Mouse (Mus musculus) midbrain, embryonic 15.5 days (tissue): ENCODE measurements at regions not wholly inside any gene's neighbourhood (a gene's known extent, or its start where the extent isn't known, plus 50 kb on each side); places are given as distances from the start of the nearest gene placed in this dataset.

ENCODE experiments used
- ATAC-seq: fragments of 200-750 bp; cut with Nextera tagmentation; replicated peaks from 2 replicates; pipeline ENCODE4 v1.8.0; 2017; ENCODE audit warnings: moderate TSS enrichment
- H3K27ac ChIP-seq: fragments of 300-500 bp; sonication (generic); 2 replicates; pipeline ENCODE4 v1.5.1; 2015; ENCODE audit warnings: mild to moderate bottlenecking, inconsistent platforms
- H3K27me3 ChIP-seq: fragments of 300-500 bp; sonication (generic); replicated peaks from 2 replicates; pipeline ENCODE4 v1.6.1; 2015; ENCODE audit warnings: inconsistent platforms
- H3K36me3 ChIP-seq: fragments of 300-500 bp; sonication (generic); replicated peaks from 2 replicates; pipeline ENCODE4 v1.6.1; 2015; ENCODE audit warnings: inconsistent platforms
- H3K4me1 ChIP-seq: fragments of 300-500 bp; sonication (generic); 2 replicates; pipeline ENCODE4 v1.6.1; 2015; ENCODE audit warnings: inconsistent platforms
- H3K4me2 ChIP-seq: fragments of 300-500 bp; sonication (generic); 2 replicates; pipeline ENCODE4 v1.6.1; 2015; ENCODE audit warnings: inconsistent platforms, mild to moderate bottlenecking, moderate library complexity
- H3K4me3 ChIP-seq: fragments of 300-500 bp; sonication (generic); 2 replicates; pipeline ENCODE4 v1.5.1; 2015; ENCODE audit warnings: mild to moderate bottlenecking, inconsistent platforms
- H3K9ac ChIP-seq: fragments of 300-500 bp; sonication (generic); 2 replicates; pipeline ENCODE4 v1.6.1; 2015; ENCODE audit warnings: mild to moderate bottlenecking, inconsistent platforms
- H3K9me3 ChIP-seq: fragments of 300-500 bp; sonication (generic); 2 replicates; pipeline ENCODE4 v1.6.1; 2016; ENCODE audit warnings: inconsistent platforms
- WGBS: fragments of 180-500 bp; shearing (Covaris S2); methylation state at CpG from one replicate; pipeline ENCODE4 v1.1.7; 2015; ENCODE audit warnings: mixed read lengths; 5-methylcytosine and 5-hydroxymethylcytosine counted together

GRCm38 (mm10) chr16:7728186-7728585, 696.8 kb downstream of the Tmem114 start:
- Histone ChIP-seq H3K4me3 (no peak overlapping the region), H3K9ac (no peak overlapping the region), H3K4me1 (no peaks in the 10 kb centered on the region), H3K9me3 (no peaks in the 10 kb centered on the region), H3K4me2 (no peak overlapping the region), H3K27ac (no peak overlapping the region), H3K36me3 (no peaks in the 10 kb centered on the region), H3K27me3 (no peaks in the 10 kb centered on the region)
- ATAC-seq, result no peak
- WGBS, result 82% methylated on average over 2 of the region's 2 CpGs

GRCm38 (mm10) chr16:7725225-7725624, 699.7 kb downstream of the Tmem114 start:
- H3K4me3 ChIP-seq, result no peak overlapping the region
- no peaks in the 10 kb centered on the region for H3K9me3 ChIP-seq
- H3K27me3 ChIP-seq, result no peaks in the 10 kb centered on the region
- no peaks in the 10 kb centered on the region for H3K36me3 ChIP-seq
- no peaks in the 10 kb centered on the region for H3K4me1 ChIP-seq
- H3K9ac ChIP-seq, result no peak overlapping the region
- no peak overlapping the region for H3K27ac ChIP-seq
- no peak overlapping the region for H3K4me2 ChIP-seq
- 91% methylated on average over 1 of the region's 1 CpGs for WGBS
- ATAC-seq, result no peak

GRCm38 (mm10) chr16:7701471-7701870, 723.5 kb downstream of the Tmem114 start:
- WGBS, result 57% methylated on average over 4 of the region's 4 CpGs
- H3K27me3 ChIP-seq, result no peaks in the 10 kb centered on the region
- no peak overlapping the region for H3K4me3 ChIP-seq
- H3K9me3 ChIP-seq, result no peaks in the 10 kb centered on the region
- ATAC-seq, result no peak
- no peak overlapping the region for H3K4me2 ChIP-seq
- no peak overlapping the region for H3K27ac ChIP-seq
- no peak overlapping the region for H3K9ac ChIP-seq
- H3K4me1 ChIP-seq, result no peaks in the 10 kb centered on the region
- no peaks in the 10 kb centered on the region for H3K36me3 ChIP-seq

GRCm38 (mm10) chr16:7685484-7685883, 739.5 kb downstream of the Tmem114 start:
- no peaks in the 10 kb centered on the region for H3K4me1 ChIP-seq
- H3K4me2 ChIP-seq, result no peak overlapping the region
- ATAC-seq, result no peak
- no peak overlapping the region for H3K27ac ChIP-seq
- H3K4me3 ChIP-seq, result no peak overlapping the region
- no peaks in the 10 kb centered on the region for H3K36me3 ChIP-seq
- H3K9me3 ChIP-seq, result no peaks in the 10 kb centered on the region
- H3K27me3 ChIP-seq, result no peaks in the 10 kb centered on the region
- H3K9ac ChIP-seq, result no peak overlapping the region

DNA sequence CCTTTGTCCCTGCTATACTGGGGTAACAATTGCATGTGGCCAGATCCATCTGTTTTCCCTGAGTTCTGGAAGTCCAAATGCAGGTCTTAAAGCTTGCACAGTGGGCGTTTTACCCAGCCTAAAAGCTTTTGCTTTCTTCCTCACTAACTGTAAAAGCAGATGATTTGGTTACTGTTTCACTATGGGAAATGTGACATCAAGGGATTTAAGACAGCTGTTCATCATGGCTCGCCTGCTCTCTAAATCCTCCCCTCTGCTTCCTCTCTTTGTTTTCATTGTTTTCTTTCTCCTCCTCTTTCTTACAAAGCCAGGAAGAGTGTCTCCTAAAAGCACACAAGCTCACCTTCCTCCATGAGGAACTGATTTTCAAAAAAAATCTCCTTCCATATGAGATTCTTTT, 758.8 kb downstream of the Tmem114 start:
- no peak overlapping the region for H3K9ac ChIP-seq
- H3K4me1 ChIP-seq, result peaks cover 5% of the 10 kb centered on the region; the same call in 1 of the 2 replicates
- WGBS, result 14% methylated on average over 2 of the region's 2 CpGs
- H3K4me3 ChIP-seq, result no peak overlapping the region
- H3K4me2 ChIP-seq, result no peak overlapping the region
- H3K36me3 ChIP-seq, result no peaks in the 10 kb centered on the region
- no peak for ATAC-seq
- H3K9me3 ChIP-seq, result no peaks in the 10 kb centered on the region
- no peaks in the 10 kb centered on the region for H3K27me3 ChIP-seq
- H3K27ac ChIP-seq, result no peak overlapping the region

DNA sequence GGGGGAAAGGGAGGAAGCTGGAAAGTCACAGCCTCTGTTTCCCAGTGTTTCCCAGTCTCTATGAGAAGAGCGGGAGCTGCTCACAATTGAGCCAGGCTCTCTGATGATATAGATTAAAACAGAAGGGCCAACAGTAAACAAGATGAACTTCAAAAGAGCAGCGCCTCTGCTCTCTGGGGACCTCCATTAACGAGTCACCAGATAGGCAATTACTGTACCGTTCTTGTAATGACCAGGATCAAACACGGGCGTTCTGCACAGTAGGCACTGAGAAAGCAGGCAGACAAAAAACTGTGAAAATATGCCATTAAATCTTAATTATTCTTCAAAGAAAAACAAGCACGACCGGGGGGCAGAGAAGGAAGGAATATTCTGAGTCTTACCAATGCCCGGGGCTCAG, 766.8 kb downstream of the Tmem114 start:
- Histone ChIP-seq H3K9me3 (no peaks in the 10 kb centered on the region), H3K27me3 (no peaks in the 10 kb centered on the region), H3K27ac (no peak overlapping the region), H3K9ac (no peak overlapping the region), H3K4me2 (no peak overlapping the region), H3K4me1 (no peaks in the 10 kb centered on the region; the same call in 1 of the 2 replicates), H3K4me3 (no peak overlapping the region), H3K36me3 (no peaks in the 10 kb centered on the region)
- 41% methylated on average over 9 of the region's 9 CpGs for WGBS
- ATAC-seq, result peak; percentile 50

- H3K9ac ChIP-seq, result no peak overlapping the region
- no peak for ATAC-seq
- H3K4me3 ChIP-seq, result no peak overlapping the region
- H3K4me1 ChIP-seq, result peaks cover 6% of the 10 kb centered on the region
- no peak overlapping the region for H3K4me2 ChIP-seq
- WGBS, result 91% methylated on average over 6 of the region's 6 CpGs
- no peaks in the 10 kb centered on the region for H3K27me3 ChIP-seq
- no peaks in the 10 kb centered on the region for H3K9me3 ChIP-seq
- no peaks in the 10 kb centered on the region for H3K36me3 ChIP-seq
- H3K27ac ChIP-seq, result no peak overlapping the region
Observed at GRCm38 (mm10) chr16:7654451-7654850, 770.5 kb downstream of the Tmem114 start.

GRCm38 (mm10) chr16:7649771-7650170, 775.2 kb downstream of the Tmem114 start:
- Histone ChIP-seq H3K27me3 (no peaks in the 10 kb centered on the region), H3K9ac (no peak overlapping the region), H3K36me3 (no peaks in the 10 kb centered on the region), H3K4me1 (peaks cover 6% of the 10 kb centered on the region), H3K4me2 (no peak overlapping the region), H3K27ac (no peak overlapping the region), H3K4me3 (no peak overlapping the region), H3K9me3 (no peaks in the 10 kb centered on the region)
- ATAC-seq, result no peak
- 5% methylated on average over 1 of the region's 1 CpGs for WGBS

GRCm38 (mm10) chr16:7647275-7647926, 777.5 kb downstream of the Tmem114 start:
- Histone ChIP-seq H3K9me3 (no peaks in the 10 kb centered on the region), H3K4me2 (no peak overlapping the region), H3K27me3 (no peaks in the 10 kb centered on the region), H3K27ac (no peak overlapping the region), H3K9ac (no peak overlapping the region), H3K4me3 (no peak overlapping the region), H3K36me3 (no peaks in the 10 kb centered on the region), H3K4me1 (peaks cover 6% of the 10 kb centered on the region)
- no peak for ATAC-seq

DNA sequence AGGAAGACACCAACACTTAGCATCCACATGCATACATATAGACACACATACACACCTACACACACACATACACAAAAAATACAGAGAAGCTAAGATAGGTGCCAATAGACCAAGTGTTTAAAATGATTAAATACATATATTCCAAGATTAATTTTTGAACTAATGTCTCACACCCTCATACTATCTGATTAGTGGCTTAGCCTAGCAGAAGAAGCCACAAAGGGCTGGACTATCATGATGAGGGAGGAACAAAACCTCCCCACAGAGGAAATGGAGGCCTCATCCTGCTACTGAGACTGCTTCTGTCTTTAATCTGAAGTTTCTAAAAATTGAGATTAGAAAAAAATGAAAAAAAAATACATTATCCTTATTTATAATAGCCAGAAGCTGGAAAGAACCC, 780.6 kb downstream of the Tmem114 start:
- Histone ChIP-seq H3K27ac (no peak overlapping the region), H3K4me1 (peaks cover 2% of the 10 kb centered on the region), H3K36me3 (no peaks in the 10 kb centered on the region), H3K4me2 (no peak overlapping the region), H3K9ac (no peak overlapping the region), H3K4me3 (no peak overlapping the region), H3K9me3 (no peaks in the 10 kb centered on the region), H3K27me3 (no peaks in the 10 kb centered on the region)
- ATAC-seq, result no peak

DNA sequence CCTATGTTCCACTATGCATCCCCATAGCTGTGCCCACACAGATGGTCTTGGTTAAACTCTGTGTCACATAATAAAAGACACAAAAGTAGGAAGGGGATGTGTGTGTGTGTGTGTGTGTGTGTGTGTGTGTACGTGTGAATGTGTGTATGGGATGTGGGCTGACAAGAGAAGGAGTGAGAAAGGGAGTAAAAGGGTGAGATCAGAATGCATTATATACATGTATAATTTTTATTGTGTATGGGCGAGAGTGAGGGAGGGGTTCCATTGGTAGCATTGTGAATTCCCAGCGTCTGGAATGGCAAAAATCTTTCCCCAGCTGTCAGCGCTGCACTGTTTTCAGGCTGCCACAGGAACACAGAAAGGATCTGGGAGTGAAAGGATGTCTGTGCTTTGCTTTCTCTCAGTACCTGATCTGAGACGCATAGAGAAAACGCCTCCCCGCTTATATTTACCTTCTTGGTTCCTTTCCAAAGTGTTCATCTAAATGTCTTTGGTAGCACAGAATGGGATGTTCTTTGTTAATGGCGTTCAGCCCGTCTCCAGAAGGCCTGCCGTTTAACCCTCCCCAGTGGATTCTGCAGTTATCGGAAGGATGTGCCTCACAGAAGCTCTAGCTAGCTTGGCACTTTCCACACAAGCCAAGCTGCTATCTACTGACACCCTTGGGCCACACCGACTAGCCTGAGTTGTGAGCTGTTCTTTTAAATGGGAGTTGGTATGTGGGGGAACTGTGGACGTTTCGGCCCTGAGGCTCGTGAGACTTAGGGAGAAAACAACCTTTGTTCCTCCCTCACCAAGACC, 785.8 kb downstream of the Tmem114 start:
- no peak overlapping the region for H3K4me3 ChIP-seq
- H3K9ac ChIP-seq, result 0 out of 2 replicates have a peak overlapping the region, but pooled peaks have one; percentile 7
- no peaks in the 10 kb centered on the region for H3K9me3 ChIP-seq
- H3K36me3 ChIP-seq, result no peaks in the 10 kb centered on the region
- H3K27ac ChIP-seq, result peak overlapping the region; percentile 2; the same call in 1 of the 2 replicates
- H3K27me3 ChIP-seq, result no peaks in the 10 kb centered on the region
- no peak overlapping the region for H3K4me2 ChIP-seq
- H3K4me1 ChIP-seq, result peaks cover 15% of the 10 kb centered on the region
- no peak for ATAC-seq
- 41% methylated on average over 15 of the region's 15 CpGs for WGBS

DNA sequence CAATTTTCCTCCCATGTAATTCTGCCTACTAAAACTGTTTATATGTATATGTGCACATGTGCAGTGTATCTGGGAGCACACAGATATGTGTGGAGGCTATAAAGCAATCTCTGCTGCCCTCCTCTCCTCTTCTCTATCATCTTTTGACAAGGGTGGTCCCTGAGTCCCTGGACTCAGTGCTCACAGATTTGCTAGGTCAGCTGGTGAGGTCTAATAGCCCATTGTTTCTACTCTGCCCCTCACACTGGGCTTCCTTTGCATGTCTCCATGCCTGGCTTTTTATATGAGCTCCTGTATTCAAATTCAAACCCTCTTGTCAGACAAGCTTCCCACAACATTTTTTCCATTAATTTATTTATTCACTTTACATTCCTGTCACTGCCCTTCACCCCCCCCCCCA, 786.9 kb downstream of the Tmem114 start:
- Histone ChIP-seq H3K9me3 (no peaks in the 10 kb centered on the region), H3K4me2 (no peak overlapping the region), H3K4me3 (no peak overlapping the region), H3K36me3 (no peaks in the 10 kb centered on the region), H3K27ac (no peak overlapping the region), H3K27me3 (no peaks in the 10 kb centered on the region), H3K4me1 (peaks cover 15% of the 10 kb centered on the region), H3K9ac (no peak overlapping the region)
- ATAC-seq, result no peak

GRCm38 (mm10) chr16:7637121-7637700, 787.7 kb downstream of the Tmem114 start:
- no peak for ATAC-seq
- H3K36me3 ChIP-seq, result no peaks in the 10 kb centered on the region
- peaks cover 20% of the 10 kb centered on the region for H3K4me1 ChIP-seq
- H3K27ac ChIP-seq, result no peak overlapping the region
- no peak overlapping the region for H3K4me3 ChIP-seq
- WGBS, result 24% methylated on average over 5 of the region's 5 CpGs
- no peak overlapping the region for H3K4me2 ChIP-seq
- no peaks in the 10 kb centered on the region for H3K9me3 ChIP-seq
- H3K27me3 ChIP-seq, result no peaks in the 10 kb centered on the region
- no peak overlapping the region for H3K9ac ChIP-seq
